Mouse (Mus musculus) testis, adult 2 months (tissue): ENCODE measurements at regions not wholly inside any gene's neighbourhood (a gene's known extent, or its start where the extent isn't known, plus 50 kb on each side); places are given as distances from the start of the nearest gene placed in this dataset.

ENCODE experiments used
- CTCF ChIP-seq: fragments of 200-500 bp; IDR thresholded peaks from 2 replicates; pipeline ENCODE4 v1.5.1; 2012; ENCODE audit warnings: low read depth, mild to moderate bottlenecking, inconsistent platforms, low read length, moderate library complexity; ENCODE audit not compliant: control insufficient read depth, insufficient read depth, insufficient replicate concordance
- POLR2A ChIP-seq: fragments of 200-500 bp; IDR thresholded peaks from 2 replicates; pipeline ENCODE4 v1.6.1; 2012; ENCODE audit warnings: low read depth, mild to moderate bottlenecking, inconsistent platforms, low read length, moderate library complexity; ENCODE audit not compliant: control insufficient read depth

DNA sequence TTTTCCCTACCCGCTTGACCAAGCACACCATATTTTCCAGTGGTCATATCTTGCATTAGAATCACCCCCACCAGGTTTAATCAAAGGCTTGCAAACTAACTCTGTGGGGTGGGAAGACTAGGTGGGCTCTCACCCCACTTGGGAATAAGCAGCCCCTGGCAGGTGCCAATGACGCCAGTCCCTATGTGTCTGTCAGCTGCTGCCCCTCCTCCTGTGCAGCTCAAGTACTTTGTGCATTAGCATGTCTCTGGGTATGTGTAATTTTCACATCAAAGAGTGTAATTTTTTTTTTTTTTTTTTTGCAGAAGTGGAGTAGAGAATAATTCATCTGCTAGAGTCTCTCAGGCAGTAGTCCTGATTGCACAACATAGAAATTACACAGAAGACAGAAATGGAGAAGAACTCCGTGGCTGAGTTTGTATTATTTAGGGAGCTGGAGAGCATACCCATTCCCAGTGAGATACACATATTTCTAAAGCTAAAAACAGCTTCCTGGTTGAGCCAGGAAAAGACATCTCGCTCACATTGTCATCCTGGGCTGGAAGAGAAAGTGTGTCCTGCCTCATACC, 186.6 kb downstream of the Rybp start:
- TF ChIP-seq CTCF, result no peak
- TF ChIP-seq POLR2A, result no peak
